Mouse (Mus musculus): ENCODE measurements at regions not wholly inside any gene's neighbourhood (a gene's known extent, or its start where the extent isn't known, plus 50 kb on each side); places are given as distances from the start of the nearest gene placed in this dataset.

DNA sequence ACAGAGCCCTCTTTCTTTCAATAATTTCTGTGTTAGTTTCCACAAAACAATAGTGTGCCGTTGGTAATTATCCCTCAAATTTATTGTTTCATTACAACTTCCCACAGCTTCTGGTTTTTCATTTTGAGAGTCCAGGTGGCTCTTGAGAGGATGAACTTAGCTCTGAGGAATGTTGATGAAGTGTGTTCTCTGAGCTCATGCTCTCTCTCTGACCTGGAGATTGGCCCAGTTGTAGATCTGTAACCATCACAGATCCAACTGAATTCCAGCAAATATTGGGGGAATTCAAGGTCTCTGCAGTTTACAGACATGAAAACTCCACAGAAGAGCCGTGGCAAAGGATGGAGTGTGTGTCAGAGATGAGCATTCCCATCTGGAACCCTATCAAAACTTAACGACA lies 96.5 kb upstream of the Spry2 start:
- Histone ChIP-seq H3K27ac (ENCODE audit: insufficient read depth, low read length) (no peak overlapping the region), H3K4me1 (ENCODE audit: control insufficient read depth, insufficient read depth, low read length) (no peaks in the 10 kb centered on the region), H3K27me3 (ENCODE audit: control insufficient read depth, insufficient read depth, low read length) (no peaks in the 10 kb centered on the region), H3K4me3 (replicated peaks; ENCODE audit: insufficient read depth, low read depth, low read length) (no peak overlapping the region)
- WGBS = 80% methylated on average over 3 of the region's 3 CpGs
- no peak for DNase-seq
- TF ChIP-seq POLR2A (IDR thresholded peaks at IDR 0.05; ENCODE audit: borderline replicate concordance, insufficient read depth, low read length) = no peak
- no peak for TF ChIP-seq CTCF (IDR thresholded peaks at IDR 0.05; ENCODE audit: borderline replicate concordance, insufficient read depth, low read depth, low read length)

DNA sequence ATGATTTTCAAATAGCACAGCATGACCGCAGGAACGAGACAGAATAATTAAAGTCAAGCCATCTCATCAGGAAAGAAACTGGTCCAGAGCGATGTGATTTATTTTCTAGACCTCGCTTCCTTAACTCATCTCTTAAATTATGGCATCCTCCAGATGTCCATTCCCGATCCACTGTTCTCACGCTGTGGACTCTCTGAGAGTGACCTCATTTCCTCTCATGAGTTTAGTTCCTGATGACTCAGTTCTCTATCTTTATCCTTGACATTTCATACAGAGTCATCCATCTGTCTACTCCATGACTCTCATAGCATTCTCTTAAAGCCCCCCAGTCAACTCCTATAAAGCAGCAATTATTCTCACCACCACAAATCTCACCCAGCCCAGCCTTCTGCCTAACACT lies 103.2 kb upstream of the Spry2 start:
- no peak for TF ChIP-seq POLR2A (IDR thresholded peaks at IDR 0.05; ENCODE audit: borderline replicate concordance, insufficient read depth, low read length)
- TF ChIP-seq CTCF (IDR thresholded peaks at IDR 0.05; ENCODE audit: borderline replicate concordance, insufficient read depth, low read depth, low read length) = no peak
- DNase-seq = peak in 1 of 2 experiments; percentile 66
- H3K27ac ChIP-seq (ENCODE audit: insufficient read depth, low read length) = no peak overlapping the region

DNA sequence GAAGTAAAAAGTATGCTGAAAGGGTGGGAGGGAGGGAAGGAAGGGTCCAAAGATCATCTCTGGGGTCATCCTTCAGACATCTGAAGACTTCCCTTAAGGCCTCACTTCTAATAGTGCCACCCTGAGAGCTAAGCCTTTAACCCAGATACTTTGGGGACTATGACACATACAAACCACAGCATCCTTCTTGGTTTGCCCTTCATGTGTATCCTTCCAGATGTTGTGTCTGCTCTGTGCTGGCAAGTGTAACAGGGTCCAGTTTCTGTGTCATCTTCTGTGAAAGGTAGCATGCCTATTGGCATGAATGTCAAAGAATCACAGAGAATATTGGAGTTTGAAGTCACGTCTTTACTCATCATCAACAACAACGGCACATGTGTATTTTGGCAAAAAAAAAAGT lies 98.2 kb upstream of the Trim52 start:
- DNase-seq = no peak
- no peak overlapping the region for H3K4me3 ChIP-seq (replicated peaks; ENCODE audit: insufficient read depth, low read depth, low read length)
- H3K27me3 ChIP-seq (ENCODE audit: control insufficient read depth, insufficient read depth, low read length) = no peaks in the 10 kb centered on the region
- TF ChIP-seq CTCF (IDR thresholded peaks at IDR 0.05; ENCODE audit: borderline replicate concordance, insufficient read depth, low read depth, low read length) (no peak), POLR2A (IDR thresholded peaks at IDR 0.05; ENCODE audit: borderline replicate concordance, insufficient read depth, low read length) (no peak)
- no peak overlapping the region for H3K27ac ChIP-seq (ENCODE audit: insufficient read depth, low read length)
- H3K4me1 ChIP-seq (ENCODE audit: control insufficient read depth, insufficient read depth, low read length) = no peaks in the 10 kb centered on the region
- WGBS = 94% methylated on average over 2 of the region's 2 CpGs

More for the DNA sequence above, 103.2 kb upstream of the Spry2 start:
- Histone ChIP-seq H3K27me3 (ENCODE audit: control insufficient read depth, insufficient read depth, low read length) (no peaks in the 10 kb centered on the region), H3K4me1 (ENCODE audit: control insufficient read depth, insufficient read depth, low read length) (no peaks in the 10 kb centered on the region), H3K4me3 (replicated peaks; ENCODE audit: insufficient read depth, low read depth, low read length) (no peak overlapping the region)
- WGBS = 39% methylated on average over 6 of the region's 6 CpGs

DNA sequence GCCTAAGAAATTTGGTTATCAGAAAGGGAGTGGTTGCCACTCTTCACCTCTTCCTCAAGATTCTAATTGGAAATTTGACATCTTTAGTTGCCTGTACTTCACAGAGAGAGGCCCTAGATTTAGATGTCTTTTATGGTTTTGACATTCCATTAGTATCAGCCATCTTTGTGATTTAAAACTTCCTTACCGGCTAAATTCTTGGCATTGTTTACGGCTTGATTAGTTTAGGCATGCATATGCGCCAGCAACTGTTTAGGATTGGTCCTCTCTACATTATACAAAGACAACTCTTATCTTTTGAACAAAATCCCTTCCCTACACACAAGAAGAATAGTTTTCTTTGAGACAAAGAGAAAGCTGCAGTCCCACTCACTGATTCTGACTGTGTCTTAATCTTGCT lies 97.0 kb upstream of the Trim52 start:
- TF ChIP-seq POLR2A (IDR thresholded peaks at IDR 0.05; ENCODE audit: borderline replicate concordance, insufficient read depth, low read length) = no peak
- TF ChIP-seq CTCF (IDR thresholded peaks at IDR 0.05; ENCODE audit: borderline replicate concordance, insufficient read depth, low read depth, low read length) = no peak
- 69% methylated on average over 3 of the region's 3 CpGs for WGBS
- H3K27me3 ChIP-seq (ENCODE audit: control insufficient read depth, insufficient read depth, low read length) = no peaks in the 10 kb centered on the region
- no peaks in the 10 kb centered on the region for H3K4me1 ChIP-seq (ENCODE audit: control insufficient read depth, insufficient read depth, low read length)
- DNase-seq = no peak
- no peak overlapping the region for H3K27ac ChIP-seq (ENCODE audit: insufficient read depth, low read length)
- H3K4me3 ChIP-seq (replicated peaks; ENCODE audit: insufficient read depth, low read depth, low read length) = no peak overlapping the region

DNA sequence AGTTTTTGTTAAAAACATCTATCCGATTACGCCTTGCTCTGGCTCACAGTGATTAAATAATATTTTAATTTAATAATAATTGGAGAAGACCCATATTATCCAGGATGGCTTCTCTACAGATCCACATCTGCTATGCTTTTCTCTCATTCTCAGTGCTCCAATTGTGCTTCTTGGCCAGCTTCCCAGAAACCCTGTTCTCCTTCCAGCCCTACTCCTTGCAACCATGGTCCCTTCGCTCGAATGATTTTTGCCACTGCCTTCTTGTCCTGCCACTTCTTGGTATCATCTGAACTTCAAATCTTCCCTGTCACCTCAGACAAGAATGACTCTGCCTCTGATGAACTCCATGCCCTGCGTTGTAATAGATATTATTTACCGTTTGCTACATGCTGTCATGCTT lies 95.0 kb upstream of the Trim52 start:
- H3K27ac ChIP-seq (ENCODE audit: insufficient read depth, low read length) = no peak overlapping the region
- no peak for TF ChIP-seq CTCF (IDR thresholded peaks at IDR 0.05; ENCODE audit: borderline replicate concordance, insufficient read depth, low read depth, low read length)
- no peak for TF ChIP-seq POLR2A (IDR thresholded peaks at IDR 0.05; ENCODE audit: borderline replicate concordance, insufficient read depth, low read length)
- WGBS = 34% methylated on average over 6 of the region's 6 CpGs
- H3K27me3 ChIP-seq (ENCODE audit: control insufficient read depth, insufficient read depth, low read length) = no peaks in the 10 kb centered on the region
- DNase-seq = peak; percentile 14 to 31
- no peaks in the 10 kb centered on the region for H3K4me1 ChIP-seq (ENCODE audit: control insufficient read depth, insufficient read depth, low read length)
- no peak overlapping the region for H3K4me3 ChIP-seq (replicated peaks; ENCODE audit: insufficient read depth, low read depth, low read length)

DNA sequence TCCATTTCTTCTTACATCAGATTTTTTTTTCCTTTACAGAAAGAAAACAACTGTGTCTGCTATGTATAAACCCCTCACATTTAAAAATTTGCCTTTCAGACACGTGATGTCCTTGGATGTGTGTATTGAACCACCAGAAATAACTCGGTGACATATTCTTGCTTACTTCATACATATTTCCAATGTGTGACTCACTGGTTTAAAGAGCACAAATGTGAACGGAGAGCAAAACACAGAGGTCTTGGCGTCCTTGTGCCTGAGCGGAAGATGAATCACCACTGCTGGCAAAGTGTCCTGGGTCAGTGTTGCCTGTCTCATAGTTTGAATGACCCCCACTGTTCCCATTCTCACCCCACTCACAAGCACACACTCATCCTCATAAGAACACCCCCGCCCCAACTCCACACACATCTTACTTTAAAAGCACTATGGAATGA lies 94.0 kb upstream of the Trim52 start:
- no peak overlapping the region for H3K27ac ChIP-seq (ENCODE audit: insufficient read depth, low read length)
- TF ChIP-seq CTCF (IDR thresholded peaks at IDR 0.05; ENCODE audit: borderline replicate concordance, insufficient read depth, low read depth, low read length) = no peak
- TF ChIP-seq POLR2A (IDR thresholded peaks at IDR 0.05; ENCODE audit: borderline replicate concordance, insufficient read depth, low read length) = no peak
- H3K27me3 ChIP-seq (ENCODE audit: control insufficient read depth, insufficient read depth, low read length) = no peaks in the 10 kb centered on the region
- DNase-seq = peak; percentile 41 to 75
- H3K4me1 ChIP-seq (ENCODE audit: control insufficient read depth, insufficient read depth, low read length) = no peaks in the 10 kb centered on the region
- H3K4me3 ChIP-seq (replicated peaks; ENCODE audit: insufficient read depth, low read depth, low read length) = no peak overlapping the region
- 53% methylated on average over 6 of the region's 6 CpGs for WGBS

DNA sequence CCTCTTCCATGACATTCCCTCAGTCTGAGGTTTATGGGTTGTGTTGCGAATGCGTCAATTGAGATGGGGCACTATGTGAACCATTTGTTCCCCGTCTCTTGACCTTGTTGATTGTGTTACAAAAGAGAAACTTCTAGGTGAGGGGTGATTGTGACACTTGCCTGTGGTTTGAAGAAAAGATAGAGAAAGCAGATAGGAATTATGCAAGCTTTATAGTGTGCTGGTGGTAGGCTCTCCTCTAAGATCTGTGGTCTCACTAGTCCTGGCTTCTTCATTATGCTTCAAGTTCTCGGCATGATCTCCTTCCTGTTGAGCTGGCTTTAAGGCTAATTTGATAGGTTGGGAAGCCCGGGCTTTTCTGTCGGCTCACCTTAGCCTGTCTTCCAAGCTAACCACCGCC lies 83.2 kb upstream of the Trim52 start:
- no peaks in the 10 kb centered on the region for H3K4me1 ChIP-seq (ENCODE audit: control insufficient read depth, insufficient read depth, low read length)
- DNase-seq = no peak
- H3K27ac ChIP-seq (ENCODE audit: insufficient read depth, low read length) = no peak overlapping the region
- H3K4me3 ChIP-seq (replicated peaks; ENCODE audit: insufficient read depth, low read depth, low read length) = no peak overlapping the region
- H3K27me3 ChIP-seq (ENCODE audit: control insufficient read depth, insufficient read depth, low read length) = no peaks in the 10 kb centered on the region
- TF ChIP-seq POLR2A (IDR thresholded peaks at IDR 0.05; ENCODE audit: borderline replicate concordance, insufficient read depth, low read length) (no peak), CTCF (IDR thresholded peaks at IDR 0.05; ENCODE audit: borderline replicate concordance, insufficient read depth, low read depth, low read length) (no peak)
- 95% methylated on average over 7 of the region's 7 CpGs for WGBS

DNA sequence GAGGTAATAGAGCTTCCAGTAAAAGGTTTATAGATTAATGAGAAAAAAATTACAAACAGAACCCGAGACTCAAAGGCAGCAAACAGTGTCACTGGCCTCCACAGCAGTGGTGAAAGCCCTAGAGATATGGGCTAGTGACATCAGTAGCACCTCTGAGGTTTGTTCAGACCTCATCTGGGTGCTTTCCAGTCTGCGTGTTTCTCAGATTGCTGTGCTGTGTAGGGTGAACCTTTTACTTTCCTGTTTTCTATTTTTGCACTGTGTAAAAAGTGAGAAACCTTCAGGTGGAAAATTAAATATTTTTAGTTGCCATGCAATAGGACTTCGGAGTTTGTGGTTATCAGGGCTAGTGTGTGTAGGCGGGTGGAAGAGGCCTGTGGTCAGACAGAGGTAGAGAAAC lies 79.2 kb upstream of the Trim52 start:
- H3K4me1 ChIP-seq (ENCODE audit: control insufficient read depth, insufficient read depth, low read length) = no peaks in the 10 kb centered on the region
- no peak for DNase-seq

More for the DNA sequence above, 79.2 kb upstream of the Trim52 start:
- Histone ChIP-seq H3K4me3 (replicated peaks; ENCODE audit: insufficient read depth, low read depth, low read length) (no peak overlapping the region), H3K27ac (ENCODE audit: insufficient read depth, low read length) (no peak overlapping the region), H3K27me3 (ENCODE audit: control insufficient read depth, insufficient read depth, low read length) (no peaks in the 10 kb centered on the region)
- WGBS = 88% methylated on average over 4 of the region's 4 CpGs
- TF ChIP-seq POLR2A (IDR thresholded peaks at IDR 0.05; ENCODE audit: borderline replicate concordance, insufficient read depth, low read length) (no peak), CTCF (IDR thresholded peaks at IDR 0.05; ENCODE audit: borderline replicate concordance, insufficient read depth, low read depth, low read length) (no peak)

Data from cerebellum, adult 2 months (tissue).